Mouse (Mus musculus) G1E (cell line): ENCODE data around the gene Syne2.

Experiments
- CTCF ChIP-seq: IDR thresholded peaks from 2 replicates; pipeline ENCODE4 v1.5.1; 2012; ENCODE audit warnings: low read depth, low read length, inconsistent platforms, mixed read lengths
- GATA1 ChIP-seq: IDR thresholded peaks from 2 replicates; pipeline ENCODE4 v1.6.1; 2012; ENCODE audit warnings: borderline replicate concordance, low read length, inconsistent platforms, mixed read lengths
- POLR2AphosphoS5 ChIP-seq: IDR thresholded peaks from 2 replicates; pipeline ENCODE4 v1.6.1; 2012; ENCODE audit warnings: low read depth, low read length, inconsistent platforms; ENCODE audit not compliant: insufficient replicate concordance
- TAL1 ChIP-seq: conservative IDR thresholded peaks from 2 replicates; pipeline ENCODE4 v1.6.1; 2012; ENCODE audit warnings: low read depth, low read length, inconsistent platforms, mixed read lengths

DNA sequence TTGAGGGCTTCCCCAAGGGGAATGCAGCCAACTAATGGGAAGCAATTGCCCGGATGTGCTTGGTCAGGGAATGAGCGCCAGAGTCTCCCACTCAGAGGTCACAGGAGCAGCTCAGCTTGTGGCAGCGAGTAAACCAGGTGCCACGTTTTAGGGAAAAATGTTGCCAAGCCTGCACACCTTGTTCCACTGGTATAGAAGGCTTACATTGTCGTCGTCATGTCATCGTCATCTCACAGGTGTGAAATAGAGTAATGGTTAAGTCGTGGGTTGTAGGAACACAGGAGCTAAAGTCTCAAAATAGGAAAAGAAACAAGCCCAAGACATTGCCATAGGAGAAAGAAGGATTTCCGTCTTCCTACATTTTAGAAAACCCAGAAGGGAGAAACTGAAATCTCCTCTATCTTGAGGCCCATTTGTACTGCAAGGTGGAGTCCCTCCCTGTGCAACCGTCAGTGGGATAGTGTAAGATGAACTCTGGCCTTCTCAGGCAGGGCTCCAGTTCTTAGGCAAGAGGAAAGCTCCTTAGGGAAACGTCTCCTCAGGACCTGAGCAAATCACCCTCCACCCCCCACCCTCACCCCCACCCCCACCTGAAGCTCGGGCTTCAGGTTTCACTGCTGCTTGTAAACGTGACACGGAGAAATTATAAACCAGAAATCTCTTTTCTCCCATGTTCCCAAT is 263.1 kb downstream of the Syne2 start:
- TF ChIP-seq CTCF (no peak), GATA1 (no peak), POLR2AphosphoS5 (no peak), TAL1 (no peak)
